Mouse (Mus musculus) left cerebral cortex, postnatal 10 days (tissue): ENCODE measurements around the gene Ralgps1. TPM values are rescaled to one million over a fixed set of nuclear protein-coding genes. Genes with fewer than 3 reads are reported as not detected.
A peak's percentile ranks its signal among the peaks of the same experiment; 100 is the strongest.
"Not testable (repeated sequence)": the region's sequence is repeated elsewhere in the genome, so short reads cannot be mapped to it uniquely, and the experiment has no call there.

Experiments used
- DNase-seq, 2 experiments: peaks; one replicate each; pipeline ENCODE4 v3.0.0; 2021 to 2022; ENCODE audit warnings: low spot score in 2 of 2, mixed read lengths in 1 of 2; ENCODE audit errors: extremely low spot score in 1 of 2
- intact Hi-C: fragments of 180-260 bp; cut with DNase I; formaldehyde crosslinking; loops from one replicate; pipeline ENCODE4 v1.15.1; 2025
- total RNA-seq, 2 experiments: library from RNA; stranded (reverse); gene quantifications; 2 replicates each; pipeline ENCODE4 v1.2.3; 2021

Gene Ralgps1
- total RNA-seq, 2 experiments from 2014 or later: 71.1 to 72.5 TPM

DNA sequence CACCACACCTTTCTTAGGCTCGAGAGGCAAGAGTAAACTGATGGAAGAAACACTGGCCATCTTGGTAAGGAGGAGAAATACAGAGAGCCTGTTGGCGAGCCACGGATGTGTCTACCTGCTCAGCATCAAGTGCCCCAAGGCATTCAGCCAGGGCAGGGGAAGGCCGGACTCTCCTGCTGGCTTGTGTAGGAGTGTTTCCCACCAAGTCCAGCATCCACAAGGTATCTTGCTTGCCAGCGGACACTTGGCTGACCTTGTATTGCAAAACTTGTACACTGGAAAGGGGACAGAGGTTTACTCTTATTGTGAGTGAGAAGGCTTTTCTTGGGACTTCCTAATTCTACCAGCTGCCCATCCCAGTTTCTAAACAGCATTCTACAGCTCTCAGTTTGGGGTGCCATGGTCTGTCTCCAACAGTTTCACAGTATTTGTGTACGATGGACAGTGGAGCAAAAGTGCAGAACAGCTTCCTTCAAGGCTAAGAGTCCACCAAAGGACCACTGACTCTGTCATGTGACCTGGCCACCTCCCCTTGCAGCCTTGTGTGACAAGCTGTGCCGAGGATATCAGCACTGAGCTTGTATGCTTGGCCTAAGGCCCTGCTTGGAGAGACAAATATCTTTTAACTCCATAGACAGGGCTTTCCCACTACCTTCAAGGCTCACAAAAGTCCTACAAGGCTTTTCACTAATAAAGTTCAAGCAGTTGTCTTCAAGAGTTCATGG is 236.4 kb downstream of the Ralgps1 start:
- intact Hi-C loops: no loop called here

DNA sequence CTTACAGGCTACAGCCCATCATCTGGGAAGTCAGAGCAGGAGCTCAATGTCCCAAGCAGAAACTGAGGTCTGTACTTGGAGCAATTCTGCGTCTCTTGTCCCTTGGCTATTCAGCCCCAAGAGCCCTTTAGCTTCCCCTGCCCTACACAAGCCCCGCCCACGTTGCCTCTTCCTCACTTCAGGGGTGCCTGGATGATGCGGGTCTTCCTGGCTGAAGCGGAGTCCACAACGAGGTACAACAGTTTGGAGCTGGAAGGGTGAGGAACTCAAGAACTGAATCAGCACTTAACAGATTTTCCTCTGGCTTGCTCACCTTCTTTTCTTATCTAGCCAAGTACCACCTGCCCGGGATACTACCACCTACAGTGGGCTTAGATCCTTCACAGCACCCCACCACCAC is 239.0 kb downstream of the Ralgps1 start:
- intact Hi-C loops: no loop called here
- DNase-seq: peak in 1 of 2 experiments; percentile 57

More for the DNA sequence above, 236.4 kb downstream of the Ralgps1 start:
- DNase-seq: peak in 1 of 2 experiments; percentile 15

DNA sequence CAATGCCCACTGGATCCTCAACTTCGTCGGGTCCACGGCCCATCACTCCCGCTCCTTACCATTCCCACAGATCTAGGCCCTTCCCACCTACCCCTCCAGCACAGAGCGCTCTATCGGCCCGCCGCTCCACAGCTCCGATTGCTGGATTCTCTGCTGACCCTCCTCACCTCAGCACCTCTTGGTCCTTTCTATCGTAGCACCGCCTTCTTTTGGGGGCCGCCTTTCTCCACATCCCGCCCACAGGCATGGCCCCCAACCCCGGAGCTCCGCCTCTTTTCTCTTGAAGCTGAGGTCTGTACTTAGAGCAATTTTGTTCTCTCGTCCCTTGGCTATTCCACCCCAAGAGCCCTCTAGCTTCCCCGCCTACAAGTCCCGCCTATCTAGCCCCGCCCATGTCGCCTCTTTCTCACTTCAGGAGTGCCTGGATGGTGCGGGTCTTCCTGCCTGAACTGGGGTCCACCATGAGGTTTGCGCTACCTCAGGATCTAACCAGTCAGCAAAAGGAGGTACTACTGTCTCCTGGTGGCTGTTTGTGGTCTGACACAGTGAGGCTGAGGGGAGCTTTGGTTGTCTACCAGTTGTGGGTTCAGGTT is 239.7 kb downstream of the Ralgps1 start, which contains the start of gene Garnl3:
TSS of gene Garnl3 (minus strand) at position 155 of the 593 bp plus-strand sequence.
- intact Hi-C loops: no loop called here
- DNase-seq: peak; percentile 66 to 86

DNA sequence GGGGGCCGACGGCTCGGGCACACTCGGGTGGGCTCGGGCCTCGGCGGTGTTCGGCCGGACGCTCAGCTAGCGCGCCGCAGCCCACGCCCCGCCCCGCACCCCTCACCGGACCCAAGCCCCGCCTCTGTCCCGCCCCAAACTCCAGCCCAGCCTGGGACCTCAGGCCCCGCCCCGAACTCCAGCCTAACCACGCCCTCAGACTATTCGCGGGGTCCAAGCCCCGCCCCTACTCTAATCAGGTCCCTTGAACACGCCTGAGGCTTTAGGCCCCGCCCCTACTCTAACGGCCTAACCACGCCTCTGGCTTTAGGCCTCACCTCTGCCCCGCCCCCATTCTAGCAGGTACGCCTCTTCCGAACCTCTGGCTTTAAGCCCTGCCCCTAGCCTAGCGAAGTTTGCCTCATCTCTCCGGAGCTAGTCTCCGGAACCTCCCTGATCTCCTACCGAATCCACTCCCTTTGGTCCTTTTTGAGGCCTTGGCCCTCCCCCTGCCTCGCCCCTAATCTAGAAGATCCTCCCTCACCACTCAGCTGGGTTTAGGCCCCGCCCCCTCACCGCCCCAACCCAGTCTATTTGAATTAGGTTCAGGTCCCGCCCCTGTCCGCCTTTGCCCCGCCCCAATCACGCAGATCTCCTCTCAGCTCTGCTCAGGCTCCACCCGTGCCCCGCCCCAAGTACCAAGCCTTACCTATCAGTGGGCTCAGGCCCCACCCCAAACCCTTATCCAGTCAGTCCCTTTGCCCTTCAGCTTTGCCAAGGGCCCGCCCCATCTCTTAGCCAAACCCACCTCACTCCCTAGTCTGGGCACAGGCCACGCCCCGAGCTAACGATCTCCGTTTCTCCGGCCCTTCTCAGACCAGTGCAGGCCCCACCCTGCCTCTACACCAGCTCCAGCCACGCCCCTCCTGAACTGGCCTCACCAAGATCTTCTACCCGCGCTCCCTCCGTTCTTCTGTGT is 240.5 kb downstream of the Ralgps1 start:
- intact Hi-C loops: no loop called here
- peak; percentile 96 to 99 for DNase-seq

DNA sequence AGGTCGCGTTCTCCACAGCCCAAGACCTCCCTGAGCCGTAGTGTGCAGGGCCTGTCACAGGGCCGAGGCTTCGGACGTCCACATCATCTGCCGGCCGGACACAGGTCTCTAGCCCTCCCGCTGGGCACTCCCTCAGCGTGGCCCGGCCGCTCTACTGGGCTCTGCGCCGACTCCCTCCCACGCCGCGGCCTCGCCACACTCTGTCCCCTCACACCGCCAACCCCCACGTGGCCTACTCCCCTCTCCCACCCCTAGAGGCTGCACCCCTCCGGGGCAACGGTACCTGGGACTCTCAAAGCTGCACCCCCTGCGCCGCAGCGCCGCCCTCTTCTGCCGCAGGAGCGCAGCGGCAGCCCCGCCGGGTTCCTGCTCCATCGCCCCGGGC is 241.2 kb downstream of the Ralgps1 start:
- intact Hi-C loops: no loop called here
- DNase-seq: no peak

DNA sequence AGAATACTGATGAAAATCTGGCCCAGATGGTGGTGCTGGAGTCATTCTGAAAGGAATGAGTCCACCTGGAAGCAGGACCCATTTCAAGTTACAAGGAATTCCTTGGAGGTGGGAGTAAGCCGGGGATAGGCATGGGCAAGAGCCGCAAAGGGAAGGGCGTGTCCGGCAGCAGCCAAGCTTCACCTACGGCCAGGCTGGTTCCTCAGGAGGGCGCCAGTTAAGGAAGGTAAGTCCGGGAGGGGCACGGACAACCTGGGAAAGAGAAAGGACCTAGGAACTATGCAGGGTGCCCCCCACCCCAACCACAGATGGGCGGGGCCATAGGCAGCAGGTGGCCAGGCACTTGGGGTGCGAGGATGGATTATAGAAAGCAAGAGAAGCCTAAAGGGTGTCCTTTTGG is 241.6 kb downstream of the Ralgps1 start:
- DNase-seq: peak; percentile 40 to 55
- intact Hi-C loops: loop anchor here (10.0 kb wide), 1 partner anchor 105 kb away; no protein-coding TSS in a partner anchor

DNA sequence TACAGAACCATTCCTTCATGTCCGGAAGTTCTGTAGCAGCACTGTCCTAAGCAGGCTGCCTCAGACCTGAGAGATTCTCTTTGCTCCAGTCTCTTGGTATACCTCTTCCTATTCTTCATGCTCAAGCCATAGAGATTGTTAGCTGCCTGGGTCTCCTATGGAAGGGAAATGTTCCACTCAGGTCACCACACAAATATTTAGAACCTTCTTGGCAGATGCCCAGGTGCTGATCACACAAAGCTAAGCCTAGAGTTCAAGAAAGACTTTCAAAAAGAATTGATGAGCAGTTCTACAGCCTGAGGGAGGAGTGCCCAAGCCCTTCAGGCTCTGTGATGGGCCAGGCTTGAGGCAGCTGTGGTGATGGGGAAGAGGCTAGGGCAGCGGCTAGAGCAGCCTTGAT is 242.3 kb downstream of the Ralgps1 start:
- intact Hi-C loops: loop anchor here (10.0 kb wide), 1 partner anchor 104 kb away; no protein-coding TSS in a partner anchor
- DNase-seq: no peak

DNA sequence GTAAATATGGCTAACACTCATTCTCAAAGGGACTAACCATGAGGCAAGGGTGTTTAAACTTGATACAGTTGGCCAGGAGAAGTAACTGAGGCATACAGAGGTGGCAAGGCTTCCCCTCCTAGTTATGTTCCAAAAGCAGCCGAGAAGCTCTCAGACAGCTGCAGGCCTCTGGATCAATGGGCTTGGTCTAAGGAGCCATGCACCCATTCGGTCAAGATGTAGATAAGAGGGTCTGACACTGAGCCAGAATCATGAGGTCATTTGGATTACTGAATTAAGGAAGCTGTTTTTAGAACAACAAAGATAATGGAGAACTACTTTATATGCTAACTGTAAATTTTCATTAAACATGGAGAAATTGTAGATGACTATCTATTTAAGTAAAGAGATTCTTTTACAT is 244.0 kb downstream of the Ralgps1 start:
- intact Hi-C loops: loop anchor here (10.0 kb wide), 1 partner anchor 102 kb away; no protein-coding TSS in a partner anchor
- no peak for DNase-seq

DNA sequence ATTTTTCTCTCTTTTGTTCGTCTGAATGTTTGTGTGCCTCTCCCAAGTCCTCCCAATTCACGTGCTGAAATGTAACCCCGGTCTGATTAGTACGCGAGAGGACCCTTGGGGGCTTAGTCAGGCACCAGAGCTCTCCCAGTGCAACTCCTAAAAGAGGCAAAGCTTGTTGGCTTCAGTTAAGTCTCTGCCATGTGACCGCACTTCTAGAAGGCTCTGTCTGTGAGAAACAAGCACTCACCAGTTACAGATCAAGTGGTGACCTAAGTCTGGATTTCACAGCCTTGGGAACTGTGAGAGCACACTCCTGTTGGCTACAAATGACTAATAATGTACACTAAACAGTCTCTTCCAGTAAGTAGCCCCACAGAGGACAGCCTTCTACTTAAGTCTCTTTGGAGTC is 248.4 kb downstream of the Ralgps1 start:
- intact Hi-C loops: loop anchor here (10.0 kb wide), 1 partner anchor 98 kb away; no protein-coding TSS in a partner anchor
- no peak for DNase-seq

DNA sequence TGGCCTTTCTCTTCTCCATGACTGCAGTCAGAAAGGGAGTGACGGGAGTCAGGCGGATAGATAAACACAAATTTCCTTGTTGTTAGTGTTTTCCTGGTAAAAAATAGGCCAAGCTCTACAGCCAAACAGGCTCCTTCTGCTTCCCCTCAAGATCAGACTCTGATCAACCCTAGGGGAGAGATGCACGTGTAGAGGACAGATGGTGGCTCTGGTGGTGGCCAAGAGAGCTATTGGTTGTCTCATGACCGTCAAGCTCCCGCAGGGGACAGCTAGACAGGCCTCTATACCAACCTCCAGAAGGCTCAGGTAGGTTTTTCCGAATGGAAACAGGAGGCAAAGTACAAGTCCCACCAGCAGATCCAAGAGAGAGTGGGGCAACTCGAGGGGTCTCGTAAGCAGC is 270.8 kb downstream of the Ralgps1 start:
- intact Hi-C loops: no loop called here
- DNase-seq: no peak

DNA sequence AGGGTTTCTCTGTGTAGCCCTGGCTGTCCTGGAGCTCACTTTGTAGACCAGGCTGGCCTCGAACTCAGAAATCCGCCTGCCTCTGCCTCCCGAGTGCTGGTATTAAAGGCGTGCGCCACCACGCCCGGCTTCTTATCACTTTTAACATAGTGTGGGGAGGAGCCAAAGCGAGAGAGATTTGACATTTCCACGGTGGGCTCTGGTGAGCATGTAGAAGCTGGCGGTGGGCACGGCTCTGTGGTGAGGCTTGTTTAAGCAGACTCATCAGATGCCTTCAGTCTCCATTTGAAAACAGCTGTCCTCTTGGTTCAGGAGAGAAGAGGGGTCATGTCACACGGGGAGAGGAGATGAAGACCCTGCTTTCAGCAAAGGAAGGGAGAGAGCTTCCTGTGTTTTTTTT is 274.0 kb downstream of the Ralgps1 start:
- intact Hi-C loops, DNase-seq: not testable (repeated sequence)

DNA sequence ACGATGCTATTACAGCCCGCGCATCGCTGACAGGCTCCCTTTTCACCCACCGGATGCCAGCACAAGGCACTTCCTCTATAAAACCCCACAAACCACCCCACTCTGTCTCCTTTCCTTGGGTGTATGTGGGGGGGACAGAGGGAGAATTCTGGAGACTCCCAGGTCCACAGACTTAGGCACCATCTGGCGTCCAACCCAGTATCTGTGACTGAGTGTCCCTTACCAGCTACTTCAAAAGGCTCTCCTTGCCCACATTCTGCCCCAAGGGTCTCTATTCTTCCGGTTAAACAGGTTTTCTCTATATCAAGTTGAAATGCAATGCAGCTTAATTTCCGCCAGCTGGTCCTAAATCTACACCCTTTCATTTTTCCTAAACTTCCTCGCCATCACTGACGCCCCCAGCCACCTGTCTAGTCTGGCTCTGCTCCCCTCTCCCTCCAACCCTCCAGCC is 276.0 kb downstream of the Ralgps1 start:
- intact Hi-C loops: no loop called here
- DNase-seq: no peak

DNA sequence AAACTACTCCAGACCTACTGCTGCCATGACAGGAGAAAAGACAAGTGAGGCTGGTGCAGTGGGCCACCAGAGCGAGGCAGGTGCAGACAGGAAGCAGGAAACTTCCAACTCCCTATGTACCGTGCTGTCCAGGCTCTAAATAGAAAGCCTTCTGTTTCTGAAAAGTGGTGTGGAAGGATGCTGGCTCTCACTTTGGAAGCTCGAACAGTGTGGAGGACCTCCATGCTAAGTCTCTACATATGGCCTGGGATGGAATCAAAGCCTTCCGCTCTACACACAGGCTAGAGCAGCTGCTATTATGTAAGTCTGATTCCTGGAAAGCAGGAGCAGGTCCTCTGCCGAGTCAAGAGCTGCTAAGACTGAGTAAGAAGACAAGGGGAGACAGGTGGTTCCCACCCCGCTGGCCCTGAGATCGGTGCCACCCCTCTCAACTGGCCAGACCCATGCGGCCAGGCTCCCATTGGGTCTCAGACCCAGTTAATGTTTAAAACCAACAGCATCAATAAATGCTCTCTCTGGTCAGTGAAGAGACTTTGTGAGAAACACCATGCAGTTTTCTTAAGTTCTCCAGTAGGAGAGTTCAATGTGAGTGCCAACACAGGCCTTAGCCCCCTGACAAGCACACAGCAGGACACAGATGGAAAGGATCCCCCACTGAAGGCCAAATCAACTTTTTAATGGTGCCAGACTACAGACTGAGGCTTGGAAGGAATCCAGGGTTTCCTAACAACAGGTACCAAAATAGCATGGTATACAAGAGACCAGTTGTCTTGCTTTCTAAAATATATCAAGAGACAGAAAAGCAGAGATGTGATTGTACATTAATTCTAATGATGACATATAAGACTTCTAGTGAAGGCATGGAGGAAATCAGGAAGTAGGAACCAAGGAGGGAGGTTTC is 280.4 kb downstream of the Ralgps1 start:
- intact Hi-C loops: no loop called here
- DNase-seq: peak in 1 of 2 experiments; percentile 36

DNA sequence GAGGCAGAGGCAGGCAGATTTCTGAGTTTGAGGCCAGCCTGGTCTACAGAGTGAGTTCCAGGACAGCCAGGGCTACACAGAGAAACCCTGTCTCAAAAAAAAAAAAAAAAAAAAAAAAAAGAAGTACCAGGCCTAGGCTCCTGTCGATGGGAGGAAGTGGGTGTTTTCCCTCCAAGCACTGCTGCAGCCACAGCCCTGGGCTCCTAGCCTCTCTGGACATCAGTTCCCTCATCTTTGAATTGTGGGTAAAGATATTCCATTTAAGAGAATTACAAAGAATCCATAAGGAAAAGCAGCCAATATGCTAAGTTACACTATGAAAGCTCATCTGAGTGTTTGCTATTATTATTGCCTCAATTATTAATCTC is 281.3 kb downstream of the Ralgps1 start:
- intact Hi-C loops, DNase-seq: not testable (repeated sequence)

DNA sequence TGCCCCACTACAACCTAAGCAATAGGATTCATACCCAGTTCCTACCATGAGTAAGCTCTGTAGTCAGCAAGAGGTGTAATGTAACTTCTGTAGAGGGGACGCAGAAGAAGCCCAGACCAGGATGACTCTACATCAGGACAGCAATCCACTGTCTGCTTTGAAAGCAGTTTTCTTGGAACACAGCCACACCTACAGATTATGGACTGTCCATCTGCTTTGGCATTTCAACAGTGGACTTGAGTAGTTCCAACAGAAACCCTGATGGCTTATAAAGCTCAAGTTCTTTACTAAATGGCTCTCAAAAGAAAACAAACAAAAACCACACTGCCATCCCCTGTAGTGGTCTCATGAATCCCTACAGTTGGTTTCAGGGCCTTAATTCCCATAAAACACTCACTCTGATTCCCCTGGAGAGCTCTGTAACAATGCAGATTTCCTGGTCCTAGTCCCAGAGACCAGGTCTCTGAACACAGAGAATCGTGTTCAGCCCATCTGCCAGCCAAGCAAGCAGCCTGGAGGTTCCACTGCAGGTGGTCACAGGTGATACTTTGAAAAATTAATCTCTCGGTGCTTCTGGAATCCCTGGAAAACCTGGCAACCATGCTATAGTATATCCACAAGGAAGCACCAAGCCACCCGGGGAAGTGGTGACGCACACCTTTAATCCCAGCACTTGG is 281.8 kb downstream of the Ralgps1 start:
- no peak for DNase-seq
- intact Hi-C loops: no loop called here

DNA sequence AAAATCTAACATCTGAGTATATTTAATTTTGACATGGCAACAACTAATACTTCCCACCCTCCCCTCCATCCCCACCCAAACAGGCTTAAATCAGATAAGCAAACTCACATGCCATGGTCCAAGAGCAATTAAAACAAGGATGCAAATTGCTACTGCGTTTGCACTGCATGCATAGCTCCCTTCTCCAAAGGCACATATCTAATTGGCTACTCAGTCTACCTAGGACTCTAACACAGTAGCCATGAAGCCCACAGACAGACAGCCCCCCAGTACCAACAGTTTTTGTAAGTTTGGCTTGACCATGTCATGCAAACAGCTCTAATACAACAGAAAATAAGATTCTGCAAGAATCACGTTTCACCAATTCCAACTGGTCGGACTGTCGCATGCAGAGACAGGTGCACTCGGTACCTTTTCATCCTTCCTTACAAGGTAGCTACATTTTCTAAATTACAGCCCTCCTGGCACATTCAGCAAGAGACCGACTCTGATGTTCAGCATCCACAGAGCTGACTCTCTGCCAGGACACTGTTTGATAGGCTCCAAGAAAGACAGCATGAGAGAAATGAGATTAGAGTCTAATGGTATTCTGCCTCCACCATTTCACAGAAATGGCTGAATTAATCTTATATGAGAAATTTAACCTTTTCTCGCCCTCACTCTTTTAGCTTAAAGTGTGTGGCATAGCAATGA is 284.5 kb downstream of the Ralgps1 start:
- intact Hi-C loops: no loop called here
- no peak for DNase-seq

DNA sequence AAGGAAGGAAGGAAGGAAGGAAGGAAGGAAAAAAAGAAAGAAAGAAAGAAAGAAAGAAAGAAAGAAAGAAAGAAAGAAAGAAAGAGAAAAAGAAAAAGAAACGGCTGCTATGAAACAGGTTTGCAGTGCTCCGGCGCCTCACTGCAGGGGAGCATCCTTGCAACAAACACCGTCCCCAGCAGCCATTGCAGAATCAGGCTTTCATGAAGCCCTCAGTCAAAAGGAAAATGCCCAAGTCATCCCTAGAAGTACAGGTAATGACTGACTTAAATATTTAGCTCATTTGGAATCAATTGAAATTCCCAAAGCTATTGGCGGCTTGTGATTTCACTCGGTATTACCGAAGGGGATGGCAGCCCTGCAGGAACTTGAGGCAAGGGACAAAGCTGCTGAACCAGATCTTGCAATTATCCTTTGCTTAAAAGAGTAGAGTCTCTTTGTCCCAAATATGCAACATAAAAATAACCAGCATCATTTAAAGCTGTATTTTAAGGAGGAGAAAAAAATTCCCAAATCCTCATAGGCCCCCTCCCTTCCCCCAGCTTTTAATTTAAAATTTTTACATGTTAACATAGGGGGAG is 285.2 kb downstream of the Ralgps1 start:
- intact Hi-C loops: no loop called here
- DNase-seq: no peak
